Mouse (Mus musculus) forebrain, embryonic 14.5 days (tissue): ENCODE results near the gene Slamf6. TPM values are rescaled to one million over a fixed set of nuclear protein-coding genes. Genes with fewer than 3 reads are reported as not detected.

Experiments used
- ATAC-seq: fragments of 200-750 bp; cut with Nextera tagmentation; 2 replicates; pipeline ENCODE4 v1.8.0; 2017; ENCODE audit warnings: mild to moderate bottlenecking, moderate library complexity
- DNase-seq: peaks from one replicate; pipeline ENCODE4 v3.0.0-alpha.2; 2015; ENCODE audit warnings: low spot score
- H3K27ac ChIP-seq: fragments of 300-500 bp; sonication (generic); 2 replicates; pipeline ENCODE4 v1.5.1; 2014; ENCODE audit warnings: low read depth, mild to moderate bottlenecking, control low read depth, low read length, moderate library complexity
- H3K27me3 ChIP-seq: fragments of 300-500 bp; sonication (generic); replicated peaks from 2 replicates; pipeline ENCODE4 v1.6.1; 2014; ENCODE audit warnings: low read length, control low read depth, mixed read lengths; ENCODE audit not compliant: control insufficient read depth, insufficient read depth
- H3K36me3 ChIP-seq: fragments of 300-500 bp; sonication (generic); 2 replicates; pipeline ENCODE4 v1.6.1; 2014; ENCODE audit warnings: low read length, control low read depth; ENCODE audit not compliant: control insufficient read depth, insufficient read depth
- H3K4me1 ChIP-seq: fragments of 300-500 bp; sonication (generic); 2 replicates; pipeline ENCODE4 v1.6.1; 2014; ENCODE audit warnings: antibody characterized with exemption, low read length, control low read depth; ENCODE audit not compliant: control insufficient read depth, insufficient read depth
- H3K4me2 ChIP-seq: fragments of 300-500 bp; sonication (generic); 2 replicates; pipeline ENCODE4 v1.6.1; 2014; ENCODE audit warnings: mild to moderate bottlenecking, control low read depth, low read length
- H3K4me3 ChIP-seq: fragments of 300-500 bp; sonication (generic); 2 replicates; pipeline ENCODE4 v1.5.1; 2014; ENCODE audit warnings: low read depth, low read length, control low read depth
- H3K9ac ChIP-seq: fragments of 300-500 bp; sonication (generic); 2 replicates; pipeline ENCODE4 v1.6.1; 2014; ENCODE audit warnings: mild to moderate bottlenecking, low read length, control low read depth, moderate library complexity
- H3K9me3 ChIP-seq: fragments of 300-500 bp; sonication (generic); replicated peaks from 2 replicates; pipeline ENCODE4 v1.6.1; 2016; ENCODE audit warnings: low read length, control low read depth, mixed read lengths; ENCODE audit not compliant: control insufficient read depth
- WGBS: fragments of 180-500 bp; shearing (Covaris S2); extraction: QIAGEN DNeasy Blood & Tissue Kit; methylation state at CpG from one replicate; pipeline ENCODE4 v1.1.7; 2014; 5-methylcytosine and 5-hydroxymethylcytosine counted together
- polyA plus RNA-seq: library from polyadenylated mRNA; unstranded; fragments of >200 nt; fragmentation: Nextera tagmentation; extraction: Ambion mirVana; gene quantifications from 2 replicates; pipeline ENCODE4 v1.2.1, GENCODE M21; 2014

Slamf6 gene
- polyA plus RNA-seq, 1 experiment from 2014 or later, result not detected

DNA sequence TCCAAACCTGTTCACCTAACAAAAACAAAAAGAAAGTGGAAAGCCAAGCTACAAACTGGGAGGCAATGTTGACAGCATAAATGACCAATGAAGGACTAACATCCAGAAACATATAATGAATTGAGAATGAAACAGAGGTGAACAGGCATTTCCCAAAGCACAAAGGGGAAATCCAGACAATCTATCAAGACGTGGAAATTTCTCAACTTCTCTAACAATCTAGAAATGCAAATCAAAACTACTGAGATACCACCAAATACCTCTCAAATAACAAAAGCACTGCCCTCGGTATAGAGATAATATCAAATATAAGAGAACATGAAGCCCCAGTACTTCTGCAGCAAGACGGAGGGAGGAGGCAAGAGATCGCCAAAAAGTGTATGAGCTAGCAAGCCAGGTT is 65.4 kb downstream of the Slamf6 start:
- H3K4me2 ChIP-seq, result no peak overlapping the region
- no peak overlapping the region for H3K9ac ChIP-seq
- WGBS, result 74% methylated on average over 4 of the region's 4 CpGs
- H3K36me3 ChIP-seq, result no peaks in the 10 kb centered on the region
- no peak overlapping the region for H3K27ac ChIP-seq
- no peaks in the 10 kb centered on the region for H3K27me3 ChIP-seq
- no peak for ATAC-seq
- H3K4me1 ChIP-seq, result no peaks in the 10 kb centered on the region; the same call in 1 of the 2 replicates
- DNase-seq, result no peak
- H3K4me3 ChIP-seq, result no peak overlapping the region
- no peaks in the 10 kb centered on the region for H3K9me3 ChIP-seq

DNA sequence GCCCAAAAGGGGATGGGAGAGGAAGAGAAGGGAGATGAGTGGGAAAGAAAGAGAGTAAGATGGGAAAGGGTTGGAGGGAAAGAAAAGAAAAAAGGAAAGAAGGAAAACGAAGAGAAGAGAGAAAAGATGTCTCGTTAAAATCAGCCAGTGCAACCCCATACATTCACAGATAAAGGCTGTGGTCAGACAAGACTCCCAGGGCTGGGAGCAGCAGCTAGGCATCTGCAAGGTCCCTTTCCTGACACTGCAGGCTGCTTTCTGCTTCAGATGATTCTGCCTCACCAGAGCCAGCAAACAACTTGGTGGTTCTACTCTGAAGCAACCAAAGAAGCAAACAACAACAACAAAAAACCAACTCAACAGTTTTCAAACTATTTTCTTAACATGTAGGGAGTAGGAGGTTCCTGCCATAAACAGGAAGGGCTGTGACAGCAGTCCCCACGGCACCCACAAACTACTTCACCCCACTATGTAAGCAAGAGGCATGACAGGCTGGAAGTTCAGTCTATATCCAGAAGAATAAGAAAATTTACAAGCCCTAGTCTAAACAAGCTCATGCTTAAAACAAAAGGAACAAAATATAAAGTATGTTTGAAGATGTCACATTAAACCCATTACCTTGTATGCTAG is 66.2 kb downstream of the Slamf6 start:
- no peak overlapping the region for H3K4me3 ChIP-seq
- no peaks in the 10 kb centered on the region for H3K36me3 ChIP-seq
- H3K9ac ChIP-seq, result no peak overlapping the region
- WGBS, result 47% methylated on average over 3 of the region's 3 CpGs
- no peaks in the 10 kb centered on the region for H3K27me3 ChIP-seq
- H3K27ac ChIP-seq, result no peak overlapping the region
- DNase-seq (no peak), ATAC-seq (no peak)
- H3K9me3 ChIP-seq, result no peaks in the 10 kb centered on the region
- H3K4me2 ChIP-seq, result no peak overlapping the region
- H3K4me1 ChIP-seq, result no peaks in the 10 kb centered on the region; the same call in 1 of the 2 replicates

DNA sequence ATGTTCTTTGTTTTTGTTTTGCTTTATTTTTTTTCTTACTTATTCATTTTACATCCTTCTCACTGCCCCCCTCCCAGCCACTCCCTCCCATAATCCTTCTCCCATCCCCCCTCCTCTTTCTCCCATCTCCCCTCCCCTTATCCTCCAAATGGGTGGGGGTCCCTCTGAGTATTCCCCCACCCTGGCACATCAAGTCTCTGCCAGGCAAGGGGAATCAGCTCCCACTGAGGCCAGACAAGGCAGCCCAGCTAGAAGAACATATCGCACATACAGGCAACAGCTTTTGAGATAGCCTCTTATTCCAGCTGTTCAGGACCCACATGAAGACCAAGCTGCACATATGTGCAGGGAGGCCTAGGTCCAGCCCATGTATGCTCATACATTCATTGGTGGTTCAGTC is 66.8 kb downstream of the Slamf6 start:
- ATAC-seq (no peak), DNase-seq (no peak)
- H3K4me2 ChIP-seq, result no peak overlapping the region
- no peaks in the 10 kb centered on the region for H3K27me3 ChIP-seq
- H3K36me3 ChIP-seq, result no peaks in the 10 kb centered on the region
- H3K4me1 ChIP-seq, result no peaks in the 10 kb centered on the region; the same call in 1 of the 2 replicates
- no peaks in the 10 kb centered on the region for H3K9me3 ChIP-seq
- H3K27ac ChIP-seq, result no peak overlapping the region
- WGBS, result 100% methylated on average over 1 of the region's 1 CpGs
- H3K4me3 ChIP-seq, result no peak overlapping the region
- no peak overlapping the region for H3K9ac ChIP-seq

DNA sequence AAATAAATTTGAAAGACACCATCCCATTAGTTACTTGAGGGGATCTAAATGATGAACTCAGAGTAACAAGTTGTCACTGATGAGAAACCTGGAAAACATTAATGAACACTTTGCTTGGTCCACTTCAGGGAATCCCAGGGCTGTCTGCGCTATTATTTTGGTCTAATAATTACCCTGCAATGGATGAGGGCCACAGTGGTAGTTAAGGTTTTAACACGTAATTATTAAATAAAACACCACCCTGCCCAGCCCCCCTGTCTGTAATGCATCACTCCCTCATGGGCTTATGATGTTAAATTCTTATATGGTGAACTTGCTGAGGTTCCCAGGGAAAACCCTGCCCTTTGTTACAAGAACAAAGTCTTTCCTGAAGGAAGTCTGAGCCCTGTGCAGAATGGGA is 74.6 kb downstream of the Slamf6 start:
- Histone ChIP-seq H3K27me3 (no peaks in the 10 kb centered on the region), H3K4me3 (no peak overlapping the region), H3K36me3 (no peaks in the 10 kb centered on the region), H3K27ac (no peak overlapping the region), H3K4me1 (no peaks in the 10 kb centered on the region), H3K9ac (no peak overlapping the region), H3K9me3 (no peaks in the 10 kb centered on the region), H3K4me2 (no peak overlapping the region)
- ATAC-seq (no peak), DNase-seq (no peak)
- 79% methylated on average over 2 of the region's 2 CpGs for WGBS

DNA sequence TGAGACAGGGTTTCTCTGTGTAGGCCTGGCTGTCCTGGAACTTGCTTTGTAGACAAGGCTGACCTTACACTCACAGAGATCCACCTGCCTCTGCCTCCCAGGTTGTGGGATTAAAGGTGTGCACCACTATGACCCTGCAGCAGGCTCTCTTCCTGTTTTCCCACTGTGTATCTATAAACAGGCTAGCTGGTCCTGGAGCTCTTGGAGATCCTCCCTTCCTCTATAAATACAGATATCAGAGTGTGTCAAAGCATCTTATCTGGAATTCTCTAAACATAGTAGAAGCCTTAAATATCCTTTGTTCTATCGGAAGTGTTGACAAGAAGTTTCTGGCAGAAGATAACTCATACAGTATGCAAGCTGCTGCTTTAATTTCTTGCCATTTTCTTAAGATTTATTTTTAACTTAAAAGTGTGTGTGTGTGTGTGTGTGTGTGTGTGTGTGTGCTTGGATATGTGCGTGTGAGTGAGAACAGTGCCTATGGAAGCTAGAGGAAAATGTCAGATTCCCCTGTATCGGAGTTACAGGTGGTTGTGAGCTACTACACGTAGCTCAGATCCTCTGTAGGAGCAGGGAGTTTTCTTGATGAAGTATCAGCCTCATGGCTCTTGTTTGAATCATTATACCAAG is 75.7 kb downstream of the Slamf6 start:
- ATAC-seq, result no peak
- 87% methylated on average over 4 of the region's 4 CpGs for WGBS
- no peak overlapping the region for H3K4me2 ChIP-seq
- no peak for DNase-seq
- H3K36me3 ChIP-seq, result no peaks in the 10 kb centered on the region
- no peaks in the 10 kb centered on the region for H3K9me3 ChIP-seq
- H3K9ac ChIP-seq, result no peak overlapping the region
- H3K27me3 ChIP-seq, result no peaks in the 10 kb centered on the region
- no peaks in the 10 kb centered on the region for H3K4me1 ChIP-seq
- no peak overlapping the region for H3K4me3 ChIP-seq
- no peak overlapping the region for H3K27ac ChIP-seq

DNA sequence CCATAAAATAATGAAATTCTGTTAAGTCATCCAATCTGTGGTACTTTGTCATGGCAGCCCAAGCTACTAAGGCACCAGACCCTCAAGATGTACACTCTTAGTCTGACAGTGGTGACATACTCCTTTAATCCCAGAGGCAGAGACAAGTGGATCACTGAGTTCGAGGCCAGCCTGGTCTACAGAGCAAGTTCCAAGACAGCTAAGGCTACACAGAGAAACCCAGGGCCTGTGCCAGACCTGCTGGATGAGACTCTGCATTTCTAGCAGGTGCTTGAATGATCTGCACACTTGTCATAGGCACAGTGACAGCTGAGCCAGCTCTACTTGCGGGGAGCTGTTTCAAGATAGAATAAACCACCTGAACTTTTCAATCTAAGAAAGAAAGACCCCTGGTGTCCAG is 77.2 kb downstream of the Slamf6 start:
- Histone ChIP-seq H3K4me2 (no peak overlapping the region), H3K27me3 (no peaks in the 10 kb centered on the region), H3K27ac (no peak overlapping the region), H3K9ac (no peak overlapping the region), H3K36me3 (peaks cover under 1% of the 10 kb centered on the region; the same call in 1 of the 2 replicates), H3K9me3 (no peaks in the 10 kb centered on the region), H3K4me1 (no peaks in the 10 kb centered on the region), H3K4me3 (no peak overlapping the region)
- DNase-seq (no peak), ATAC-seq (no peak)
- 86% methylated on average over 2 of the region's 2 CpGs for WGBS

DNA sequence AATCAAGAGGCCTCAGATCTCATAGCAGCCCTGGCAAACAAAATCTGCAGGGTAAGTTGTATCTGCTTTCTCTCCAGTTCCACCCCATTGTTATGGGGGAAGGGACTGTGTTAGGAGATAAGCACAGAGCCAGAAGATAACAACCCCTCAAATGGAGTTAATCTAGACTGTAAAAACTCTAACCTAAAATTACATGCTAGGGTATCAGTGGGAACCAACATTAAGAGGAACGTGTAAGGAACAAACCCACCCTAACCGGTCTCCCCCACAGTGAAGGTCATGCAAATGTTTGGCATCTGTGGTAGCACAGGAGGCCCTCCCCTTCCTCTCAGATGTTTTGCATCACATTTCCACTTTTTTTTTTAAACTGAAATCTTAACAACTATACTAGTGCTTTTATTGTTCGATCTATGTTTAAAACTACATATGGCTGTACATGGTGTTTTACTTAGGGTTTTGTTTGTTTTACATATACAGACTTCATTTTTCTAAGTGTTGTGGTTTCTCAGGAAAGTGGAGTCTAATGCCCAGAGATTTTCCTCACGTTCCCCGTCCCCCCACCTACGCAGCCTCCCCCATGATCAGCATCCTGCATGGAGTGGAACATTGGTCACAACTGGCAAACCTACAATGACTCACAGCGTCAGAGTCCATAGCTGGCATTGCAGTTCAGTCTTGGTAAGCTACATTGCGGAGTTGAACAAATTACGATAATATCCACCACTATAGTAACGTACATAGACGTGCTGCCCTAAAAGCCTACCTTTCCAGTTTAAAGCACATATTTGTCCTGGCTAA is 77.8 kb downstream of the Slamf6 start:
- ATAC-seq, result no peak
- Histone ChIP-seq H3K27me3 (no peaks in the 10 kb centered on the region), H3K4me3 (no peak overlapping the region), H3K36me3 (peaks cover 6% of the 10 kb centered on the region; the same call in 1 of the 2 replicates), H3K4me2 (no peak overlapping the region), H3K9me3 (no peaks in the 10 kb centered on the region), H3K9ac (no peak overlapping the region), H3K27ac (no peak overlapping the region), H3K4me1 (no peaks in the 10 kb centered on the region)
- WGBS, result 90% methylated on average over 11 of the region's 11 CpGs
- no peak for DNase-seq

DNA sequence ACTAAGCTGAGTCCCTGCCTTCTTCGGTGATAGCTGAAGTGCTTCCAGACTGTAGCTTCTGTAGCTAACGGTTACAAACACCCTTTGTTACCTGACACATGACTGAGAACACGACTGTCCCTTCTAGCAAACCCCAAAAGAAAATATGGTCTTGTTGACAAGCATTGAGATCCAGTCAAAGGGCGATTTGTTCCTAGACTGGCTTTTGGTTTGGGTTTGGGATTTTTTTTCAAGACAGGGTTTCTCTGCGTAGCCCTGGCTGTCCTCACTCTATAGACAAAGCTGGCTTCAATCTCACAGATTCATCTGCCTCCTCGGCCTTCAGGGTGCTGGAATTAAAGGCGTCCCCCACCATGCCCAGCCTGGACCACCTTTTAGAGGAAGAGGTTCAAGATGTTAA is 79.4 kb downstream of the Slamf6 start:
- Histone ChIP-seq H3K9me3 (no peaks in the 10 kb centered on the region), H3K36me3 (peaks cover 9% of the 10 kb centered on the region), H3K27ac (no peak overlapping the region), H3K27me3 (no peaks in the 10 kb centered on the region), H3K4me1 (no peaks in the 10 kb centered on the region), H3K4me2 (no peak overlapping the region), H3K9ac (no peak overlapping the region), H3K4me3 (no peak overlapping the region)
- ATAC-seq (no peak), DNase-seq (no peak)
- WGBS, result 79% methylated on average over 7 of the region's 7 CpGs
